Mouse (Mus musculus) activated CD4-positive, CD25-positive, alpha-beta regulatory T cell (primary cell): ENCODE results near the gene Olfr1462. TPM values are rescaled to one million over a fixed set of nuclear protein-coding genes. Genes with fewer than 3 reads are reported as not detected.

Source experiments
- polyA plus RNA-seq, 2 experiments: library from polyadenylated mRNA; unstranded; fragments of 100-300 nt; shearing (Covaris generic); gene quantifications; one replicate each; pipeline ENCODE4 v1.2.1; 2017

Olfr1462 gene
- not detected for polyA plus RNA-seq

GRCm38 (mm10) chr19:13185434-13185833 is at the start of gene Olfr1462:
Olfr1462 (plus strand) TSS chr19:13185734.

GRCm38 (mm10) chr19:13149449-13149848 is 36.1 kb upstream of the Olfr1462 start, which contains the start of gene Olfr1459:
Olfr1459 (minus strand) TSS chr19:13149549.

GRCm38 (mm10) chr19:13162700-13163099 is 22.8 kb upstream of the Olfr1462 start, which contains the start of gene Olfr1461:
Olfr1461 (plus strand) TSS chr19:13163000.

GRCm38 (mm10) chr19:13231028-13231427 is 45.5 kb downstream of the Olfr1462 start, which contains the start of gene Olfr1463:
Olfr1463 (plus strand) TSS chr19:13231328.

Other genes with a start within 250 kb of the Olfr1462 start
- not detected for gene Olfr1450, start 235.5 kb upstream of the Olfr1462 start, polyA plus RNA-seq
- gene Olfr1451, start 190.7 kb upstream of the Olfr1462 start, polyA plus RNA-seq, result under 1 TPM in 1 of 2 experiments, not detected in 1; 0.80 TPM
- not detected for gene Olfr1453, start 157.4 kb upstream of the Olfr1462 start, polyA plus RNA-seq
- gene Olfr1454, start 125.1 kb upstream of the Olfr1462 start, polyA plus RNA-seq, result not detected
- gene Olfr1457, start 87.8 kb upstream of the Olfr1462 start, polyA plus RNA-seq, result under 1 TPM in 1 of 2 experiments, not detected in 1; 0.32 TPM
- gene Olfr1458, start 79.0 kb upstream of the Olfr1462 start, polyA plus RNA-seq, result not detected
- under 1 TPM in 1 of 2 experiments, not detected in 1; 0.15 TPM for gene Olfr1459, start 36.2 kb upstream of the Olfr1462 start, polyA plus RNA-seq
- not detected for gene Olfr1461, start 22.7 kb upstream of the Olfr1462 start, polyA plus RNA-seq
- gene Olfr1463, start 45.6 kb downstream of the Olfr1462 start, polyA plus RNA-seq, result not detected
- gene Olfr1465, start 129.8 kb downstream of the Olfr1462 start, polyA plus RNA-seq, result not detected
- gene Olfr1466, start 153.1 kb downstream of the Olfr1462 start, polyA plus RNA-seq, result not detected
- not detected for gene Olfr1467, start 176.5 kb downstream of the Olfr1462 start, polyA plus RNA-seq
- gene Olfr1469, start 222.1 kb downstream of the Olfr1462 start, polyA plus RNA-seq, result under 1 TPM in 1 of 2 experiments, not detected in 1; 0.05 TPM